In genomic region chr8:67571730-67572129, GRCm38 (mm10) we compare ENCODE assay signal across 30 mouse cellular contexts. TPM values are rescaled to one million over a fixed set of nuclear protein-coding genes. Genes with fewer than 3 reads are reported as not detected.
"Had no signal": no experiment of that assay in that cellular context is flagged by ENCODE, and none has a peak within 500 bp of the region (broad histone marks: within the 10 kb centered on the region; RNA-seq: fewer than 3 reads in every experiment).

No protein-coding gene starts in this region.

- H3K27ac ChIP-seq: left cerebral cortex, adult 2 months; lung, embryonic 15.5 days; midbrain, embryonic 12.5 days; midbrain, embryonic 15.5 days; neural tube, embryonic 12.5 days; neural tube, embryonic 15.5 days; stomach, postnatal 0 days had no signal

- H3K36me3 ChIP-seq: lung, embryonic 15.5 days; midbrain, embryonic 12.5 days; midbrain, embryonic 15.5 days; neural tube, embryonic 12.5 days; neural tube, embryonic 15.5 days had no signal

- ATAC-seq: inflammation-experienced regulatory T-cells, adult 6 months; intestine, embryonic 16.5 days; midbrain, embryonic 15.5 days had no signal

- H3K27me3 ChIP-seq: lung, embryonic 15.5 days; midbrain, embryonic 12.5 days; midbrain, embryonic 15.5 days; neural tube, embryonic 12.5 days; neural tube, embryonic 15.5 days had no signal

- DNase-seq: kidney, adult 18-20 months; kidney, adult 9 months; kidney, postnatal 14 days; kidney, postnatal 4 days; layer of hippocampus, postnatal 36 days; lung, adult 18-20 months; lung, postnatal 10 days; lung, postnatal 36 days; right cerebral cortex, adult 18-20 months; right cerebral cortex, postnatal 14 days; right cerebral cortex, postnatal 4 days; thymus, adult 2 months; thymus, postnatal 14 days had no signal

- H3K9me3 ChIP-seq: lung, embryonic 15.5 days; midbrain, embryonic 12.5 days; midbrain, embryonic 15.5 days; neural tube, embryonic 12.5 days; neural tube, embryonic 15.5 days had no signal

- H3K4me3 ChIP-seq: left cerebral cortex, adult 2 months; lung, embryonic 15.5 days; midbrain, embryonic 12.5 days; midbrain, embryonic 15.5 days; neural tube, embryonic 12.5 days; neural tube, embryonic 15.5 days had no signal

- H3K9ac ChIP-seq: lung, embryonic 15.5 days; midbrain, embryonic 12.5 days; midbrain, embryonic 15.5 days; neural tube, embryonic 12.5 days; neural tube, embryonic 15.5 days had no signal

- H3K4me1 ChIP-seq: lung, embryonic 15.5 days; midbrain, embryonic 12.5 days; midbrain, embryonic 15.5 days; neural tube, embryonic 12.5 days; neural tube, embryonic 15.5 days had no signal

- H3K4me2 ChIP-seq: lung, embryonic 15.5 days; midbrain, embryonic 12.5 days; midbrain, embryonic 15.5 days; neural tube, embryonic 12.5 days; neural tube, embryonic 15.5 days had no signal

RNA-seq across cellular contexts. Expression of gene Nat3, which starts 48.1 kb away (rescaled TPM):
- total RNA-seq: layer of hippocampus, adult 18-20 months; layer of hippocampus, postnatal 36 days; left cerebral cortex, adult 2 months; left cerebral cortex, postnatal 10 days; left cerebral cortex, postnatal 36 days; megakaryocyte, adult 5-6 weeks had no signal
- polyA plus RNA-seq: inflammation-experienced regulatory T-cells, adult 6 months; intestine, embryonic 16.5 days; kidney, embryonic 16.5 days; limb, embryonic 11.5 days; limb, embryonic 14.5 days; lung, embryonic 15.5 days; midbrain, embryonic 12.5 days; midbrain, embryonic 15.5 days; neural tube, embryonic 12.5 days; neural tube, embryonic 15.5 days; stomach, embryonic 14.5 days; stomach, postnatal 0 days; thymus, adult 2 months had no signal
